Mouse (Mus musculus) limb, embryonic 14.5 days (tissue): ENCODE measurements at regions not wholly inside any gene's neighbourhood (a gene's known extent, or its start where the extent isn't known, plus 50 kb on each side); places are given as distances from the start of the nearest gene placed in this dataset.

ENCODE experiments used
- ATAC-seq: fragments of 200-750 bp; cut with Nextera tagmentation; 2 replicates; pipeline ENCODE4 v1.8.0; 2017; ENCODE audit warnings: low read depth, moderate number of reproducible peaks, moderate TSS enrichment; ENCODE audit not compliant: low FRiP score
- DNase-seq: peaks from one replicate; pipeline ENCODE4 v3.0.0-alpha.2; 2015; ENCODE audit warnings: low spot score
- H3K27ac ChIP-seq: fragments of 300-500 bp; sonication (generic); replicated peaks from 2 replicates; pipeline ENCODE4 v1.5.1; 2014; ENCODE audit warnings: low read depth, mild to moderate bottlenecking, low read length, moderate library complexity, mixed read lengths
- H3K27me3 ChIP-seq: fragments of 300-500 bp; sonication (generic); 2 replicates; pipeline ENCODE4 v1.6.1; 2014; ENCODE audit warnings: low read length, mixed read lengths; ENCODE audit not compliant: control insufficient read depth, insufficient read depth
- H3K36me3 ChIP-seq: fragments of 300-500 bp; sonication (generic); 2 replicates; pipeline ENCODE4 v1.6.1; 2014; ENCODE audit warnings: mild to moderate bottlenecking, low read length, moderate library complexity, mixed read lengths; ENCODE audit not compliant: control insufficient read depth, insufficient read depth
- H3K4me1 ChIP-seq: fragments of 300-500 bp; sonication (generic); 2 replicates; pipeline ENCODE4 v1.6.1; 2014; ENCODE audit warnings: antibody characterized with exemption, low read length, mixed read lengths; ENCODE audit not compliant: control insufficient read depth, insufficient read depth
- H3K4me2 ChIP-seq: fragments of 300-500 bp; sonication (generic); replicated peaks from 2 replicates; pipeline ENCODE4 v1.6.1; 2014; ENCODE audit warnings: low read depth, mild to moderate bottlenecking, low read length, moderate library complexity; ENCODE audit not compliant: severe bottlenecking
- H3K4me3 ChIP-seq: fragments of 300-500 bp; sonication (generic); replicated peaks from 2 replicates; pipeline ENCODE4 v1.5.1; 2014; ENCODE audit warnings: low read length
- H3K9ac ChIP-seq: fragments of 300-500 bp; sonication (generic); 2 replicates; pipeline ENCODE4 v1.6.1; 2014; ENCODE audit warnings: mild to moderate bottlenecking, low read depth, low read length, moderate library complexity; ENCODE audit not compliant: severe bottlenecking
- H3K9me3 ChIP-seq: fragments of 300-500 bp; sonication (generic); 2 replicates; pipeline ENCODE4 v1.6.1; 2016; ENCODE audit warnings: low read length; ENCODE audit not compliant: control insufficient read depth
- POLR2A ChIP-seq: fragments of 200-500 bp; IDR thresholded peaks from 2 replicates; pipeline ENCODE4 v1.8.0; 2012; ENCODE audit warnings: inconsistent platforms, mild to moderate bottlenecking, moderate library complexity, borderline replicate concordance; ENCODE audit not compliant: insufficient read depth, insufficient read length; ENCODE audit errors: extremely low read depth
- WGBS: fragments of 180-500 bp; shearing (Covaris S2); extraction: QIAGEN DNeasy Blood & Tissue Kit; methylation state at CpG from one replicate; pipeline ENCODE4 v1.1.7; 2014; 5-methylcytosine and 5-hydroxymethylcytosine counted together

- H3K4me1 ChIP-seq: no peaks in the 10 kb centered on the region
- no peak overlapping the region for H3K4me2 ChIP-seq
- H3K36me3 ChIP-seq: no peaks in the 10 kb centered on the region
- DNase-seq (no peak), ATAC-seq (no peak)
- no peak overlapping the region for H3K27ac ChIP-seq
- no peak for TF ChIP-seq POLR2A
- no peak overlapping the region for H3K9ac ChIP-seq
- 49% methylated on average over 2 of the region's 2 CpGs for WGBS
- no peaks in the 10 kb centered on the region for H3K9me3 ChIP-seq
- no peak overlapping the region for H3K4me3 ChIP-seq
- no peaks in the 10 kb centered on the region for H3K27me3 ChIP-seq
Observed at GRCm38 (mm10) chr4:70952671-70953070, 417.9 kb upstream of the Megf9 start.

- no peaks in the 10 kb centered on the region for H3K4me1 ChIP-seq
- H3K4me2 ChIP-seq: no peak overlapping the region
- DNase-seq (no peak), ATAC-seq (no peak)
- H3K27me3 ChIP-seq: no peaks in the 10 kb centered on the region
- no peaks in the 10 kb centered on the region for H3K9me3 ChIP-seq
- H3K27ac ChIP-seq: no peak overlapping the region
- WGBS: 81% methylated on average over 2 of the region's 2 CpGs
- H3K9ac ChIP-seq: no peak overlapping the region
- TF ChIP-seq POLR2A: no peak
- no peak overlapping the region for H3K4me3 ChIP-seq
- no peaks in the 10 kb centered on the region for H3K36me3 ChIP-seq
Observed at GRCm38 (mm10) chr4:70940146-70940545, 405.4 kb upstream of the Megf9 start.

- no peak overlapping the region for H3K4me3 ChIP-seq
- TF ChIP-seq POLR2A: no peak
- no peak for DNase-seq
Observed at GRCm38 (mm10) chr4:70934140-70934539, 399.3 kb upstream of the Megf9 start.

GRCm38 (mm10) chr4:70921972-70922692 lies 387.3 kb upstream of the Megf9 start:
- no peak overlapping the region for H3K4me2 ChIP-seq
- no peaks in the 10 kb centered on the region for H3K27me3 ChIP-seq
- H3K9ac ChIP-seq: no peak overlapping the region
- H3K4me1 ChIP-seq: no peaks in the 10 kb centered on the region
- H3K36me3 ChIP-seq: no peaks in the 10 kb centered on the region
- no peak overlapping the region for H3K27ac ChIP-seq
- H3K4me3 ChIP-seq: no peak overlapping the region
- ATAC-seq (no peak), DNase-seq (no peak)
- H3K9me3 ChIP-seq: no peaks in the 10 kb centered on the region
- 61% methylated on average over 3 of the region's 3 CpGs for WGBS
- TF ChIP-seq POLR2A: no peak

More at GRCm38 (mm10) chr4:70934140-70934539, 399.3 kb upstream of the Megf9 start:
- H3K27ac ChIP-seq: no peak overlapping the region
- ATAC-seq: no peak
- no peaks in the 10 kb centered on the region for H3K9me3 ChIP-seq
- H3K4me1 ChIP-seq: no peaks in the 10 kb centered on the region
- H3K4me2 ChIP-seq: no peak overlapping the region
- no peaks in the 10 kb centered on the region for H3K36me3 ChIP-seq
- H3K9ac ChIP-seq: no peak overlapping the region
- H3K27me3 ChIP-seq: no peaks in the 10 kb centered on the region

GRCm38 (mm10) chr4:70914566-70914965 lies 379.8 kb upstream of the Megf9 start:
- Histone ChIP-seq H3K27me3 (no peaks in the 10 kb centered on the region), H3K4me1 (no peaks in the 10 kb centered on the region), H3K9me3 (no peaks in the 10 kb centered on the region), H3K27ac (no peak overlapping the region), H3K36me3 (no peaks in the 10 kb centered on the region), H3K4me2 (no peak overlapping the region), H3K9ac (no peak overlapping the region), H3K4me3 (no peak overlapping the region)
- no peak for DNase-seq
- TF ChIP-seq POLR2A: no peak
- ATAC-seq: no peak
